Mouse (Mus musculus) intestine, postnatal 0 days (tissue): Measurements from ENCODE around the gene Dbr1. TPM values are rescaled to one million over a fixed set of nuclear protein-coding genes. Genes with fewer than 3 reads are reported as not detected.

Experiments
- ATAC-seq: fragments of 200-750 bp; cut with Nextera tagmentation; 2 replicates; pipeline ENCODE4 v1.8.0; 2017; ENCODE audit warnings: mild to moderate bottlenecking, moderate TSS enrichment, moderate library complexity
- H3K27ac ChIP-seq: fragments of 300-500 bp; sonication (generic); 2 replicates; pipeline ENCODE4 v1.5.1; 2014; ENCODE audit warnings: mild to moderate bottlenecking, low read depth, low read length, moderate library complexity
- H3K27me3 ChIP-seq: fragments of 300-500 bp; sonication (generic); replicated peaks from 2 replicates; pipeline ENCODE4 v1.6.1; 2014; ENCODE audit warnings: low read length, mixed read lengths; ENCODE audit not compliant: control insufficient read depth, insufficient read depth
- H3K36me3 ChIP-seq: fragments of 300-500 bp; sonication (generic); 2 replicates; pipeline ENCODE4 v1.6.1; 2014; ENCODE audit warnings: mild to moderate bottlenecking, moderate library complexity; ENCODE audit not compliant: control insufficient read depth, insufficient read depth
- H3K4me1 ChIP-seq: fragments of 300-500 bp; sonication (generic); replicated peaks from 2 replicates; pipeline ENCODE4 v1.6.1; 2014; ENCODE audit warnings: antibody characterized with exemption, low read length, mixed read lengths; ENCODE audit not compliant: control insufficient read depth, insufficient read depth
- H3K4me2 ChIP-seq: fragments of 300-500 bp; sonication (generic); replicated peaks from 2 replicates; pipeline ENCODE4 v1.6.1; 2014; ENCODE audit warnings: low read depth, mild to moderate bottlenecking, moderate library complexity
- H3K4me3 ChIP-seq: fragments of 300-500 bp; sonication (generic); 2 replicates; pipeline ENCODE4 v1.5.1; 2014; ENCODE audit warnings: low read depth, low read length
- H3K9ac ChIP-seq: fragments of 300-500 bp; sonication (generic); 2 replicates; pipeline ENCODE4 v1.6.1; 2014; ENCODE audit warnings: mild to moderate bottlenecking, low read depth, low read length
- H3K9me3 ChIP-seq: fragments of 300-500 bp; sonication (generic); 2 replicates; pipeline ENCODE4 v1.6.1; 2016; ENCODE audit warnings: mixed run types; ENCODE audit not compliant: control insufficient read depth
- CTCF ChIP-seq: sonication (generic); IDR thresholded peaks from 2 replicates; pipeline ENCODE4 v1.5.1; 2016; ENCODE audit warnings: low read depth, mild to moderate bottlenecking, control low read depth, antibody characterized with exemption, moderate library complexity
- WGBS: fragments of 180-500 bp; shearing (Covaris S2); extraction: QIAGEN DNeasy Blood & Tissue Kit; methylation state at CpG from one replicate; pipeline ENCODE4 v1.1.7; 2014; 5-methylcytosine and 5-hydroxymethylcytosine counted together
- polyA plus RNA-seq: library from polyadenylated mRNA; unstranded; fragments of >200 nt; fragmentation: Nextera tagmentation; extraction: Ambion mirVana; gene quantifications from 2 replicates; pipeline ENCODE4 v1.2.1, GENCODE M21; 2015

Gene Dbr1
- polyA plus RNA-seq, 1 experiment from 2014 or later: 11.6 TPM

- H3K4me2 ChIP-seq: no peak overlapping the region
- no peaks in the 10 kb centered on the region for H3K27me3 ChIP-seq
- H3K4me3 ChIP-seq: no peak overlapping the region
- TF ChIP-seq CTCF: no peak
- H3K36me3 ChIP-seq: no peaks in the 10 kb centered on the region
- ATAC-seq: no peak
- H3K4me1 ChIP-seq: no peaks in the 10 kb centered on the region
- H3K9ac ChIP-seq: no peak overlapping the region
- H3K27ac ChIP-seq: no peak overlapping the region
- no peaks in the 10 kb centered on the region for H3K9me3 ChIP-seq
- WGBS: 74% methylated on average over 8 of the region's 8 CpGs
Measured at GRCm38 (mm10) chr9:99557580-99558300, 17.9 kb upstream of the Dbr1 start.

- H3K4me3 ChIP-seq: no peak overlapping the region
- no peak overlapping the region for H3K4me2 ChIP-seq
- H3K9ac ChIP-seq: no peak overlapping the region
- ATAC-seq: no peak
- H3K9me3 ChIP-seq: no peaks in the 10 kb centered on the region
- H3K27me3 ChIP-seq: no peaks in the 10 kb centered on the region
- H3K36me3 ChIP-seq: no peaks in the 10 kb centered on the region
- H3K27ac ChIP-seq: no peak overlapping the region
- 84% methylated on average over 7 of the region's 7 CpGs for WGBS
- no peaks in the 10 kb centered on the region for H3K4me1 ChIP-seq
- TF ChIP-seq CTCF: no peak
Measured at GRCm38 (mm10) chr9:99558824-99559556, 16.6 kb upstream of the Dbr1 start.

GRCm38 (mm10) chr9:99559557-99559904 lies 16.1 kb upstream of the Dbr1 start:
- H3K4me1 ChIP-seq: no peaks in the 10 kb centered on the region
- H3K4me3 ChIP-seq: no peak overlapping the region
- H3K4me2 ChIP-seq: no peak overlapping the region
- ATAC-seq: no peak
- H3K36me3 ChIP-seq: no peaks in the 10 kb centered on the region
- H3K9me3 ChIP-seq: no peaks in the 10 kb centered on the region
- TF ChIP-seq CTCF: no peak
- H3K27me3 ChIP-seq: no peaks in the 10 kb centered on the region
- no peak overlapping the region for H3K27ac ChIP-seq
- H3K9ac ChIP-seq: no peak overlapping the region

GRCm38 (mm10) chr9:99560389-99560788 lies 15.2 kb upstream of the Dbr1 start:
- H3K4me1 ChIP-seq: no peaks in the 10 kb centered on the region
- no peak overlapping the region for H3K4me3 ChIP-seq
- ATAC-seq: no peak
- no peaks in the 10 kb centered on the region for H3K27me3 ChIP-seq
- TF ChIP-seq CTCF: no peak
- H3K27ac ChIP-seq: no peak overlapping the region
- H3K9me3 ChIP-seq: no peaks in the 10 kb centered on the region
- no peaks in the 10 kb centered on the region for H3K36me3 ChIP-seq
- H3K9ac ChIP-seq: no peak overlapping the region
- 92% methylated on average over 3 of the region's 3 CpGs for WGBS
- H3K4me2 ChIP-seq: no peak overlapping the region

- H3K4me3 ChIP-seq: no peak overlapping the region
- H3K36me3 ChIP-seq: no peaks in the 10 kb centered on the region
- H3K4me1 ChIP-seq: no peaks in the 10 kb centered on the region
- no peak overlapping the region for H3K4me2 ChIP-seq
- no peak overlapping the region for H3K27ac ChIP-seq
- H3K9me3 ChIP-seq: no peaks in the 10 kb centered on the region
- 11% methylated on average over 11 of the region's 11 CpGs for WGBS
- no peak for TF ChIP-seq CTCF
- no peaks in the 10 kb centered on the region for H3K27me3 ChIP-seq
- no peak; the same call in 1 of the 2 replicates for ATAC-seq
- H3K9ac ChIP-seq: no peak overlapping the region
Measured at GRCm38 (mm10) chr9:99563714-99564113, 11.9 kb upstream of the Dbr1 start.

- Histone ChIP-seq H3K36me3 (no peaks in the 10 kb centered on the region), H3K4me1 (no peaks in the 10 kb centered on the region), H3K4me3 (peak overlapping the region; percentile 87), H3K27me3 (no peaks in the 10 kb centered on the region), H3K9me3 (no peaks in the 10 kb centered on the region), H3K27ac (peak overlapping the region; percentile 94), H3K9ac (peak overlapping the region; percentile 75), H3K4me2 (peak overlapping the region; percentile 85)
- no peak for ATAC-seq
- TF ChIP-seq CTCF: no peak; the same call in 1 of the 2 replicates
- WGBS: 0% methylated on average over 15 of the region's 15 CpGs
Measured at GRCm38 (mm10) chr9:99568023-99568346, 7.6 kb upstream of the Dbr1 start.
